Mouse (Mus musculus) hindbrain, postnatal 0 days (tissue): Measurements from ENCODE around the gene Esr2. TPM values are rescaled to one million over a fixed set of nuclear protein-coding genes. Genes with fewer than 3 reads are reported as not detected.

ENCODE experiments used
- ATAC-seq: fragments of 200-750 bp; cut with Nextera tagmentation; 2 replicates; pipeline ENCODE4 v1.8.0; 2017; ENCODE audit warnings: mild to moderate bottlenecking, moderate TSS enrichment, moderate library complexity
- DNase-seq: peaks from one replicate; pipeline ENCODE4 v3.0.0-alpha.2; 2015; ENCODE audit warnings: low spot score
- H3K27ac ChIP-seq: fragments of 300-500 bp; sonication (generic); 2 replicates; pipeline ENCODE4 v1.5.1; 2014; ENCODE audit warnings: mild to moderate bottlenecking
- H3K27me3 ChIP-seq: fragments of 300-500 bp; sonication (generic); 2 replicates; pipeline ENCODE4 v1.6.1; 2014; ENCODE audit warnings: low read length, mixed read lengths; ENCODE audit not compliant: insufficient read depth
- H3K36me3 ChIP-seq: fragments of 300-500 bp; sonication (generic); 2 replicates; pipeline ENCODE4 v1.6.1; 2014; ENCODE audit warnings: low read length, mixed read lengths; ENCODE audit not compliant: insufficient read depth
- H3K4me1 ChIP-seq: fragments of 300-500 bp; sonication (generic); 2 replicates; pipeline ENCODE4 v1.6.1; 2014; ENCODE audit warnings: antibody characterized with exemption, low read length, mixed read lengths; ENCODE audit not compliant: insufficient read depth
- H3K4me2 ChIP-seq: fragments of 300-500 bp; sonication (generic); 2 replicates; pipeline ENCODE4 v1.6.1; 2014; ENCODE audit warnings: low read depth, mild to moderate bottlenecking, low read length, moderate library complexity, mixed read lengths
- H3K4me3 ChIP-seq: fragments of 300-500 bp; sonication (generic); 2 replicates; pipeline ENCODE4 v1.5.1; 2014; ENCODE audit warnings: low read length
- H3K9ac ChIP-seq: fragments of 300-500 bp; sonication (generic); replicated peaks from 2 replicates; pipeline ENCODE4 v1.6.1; 2014; ENCODE audit warnings: mild to moderate bottlenecking, low read length, moderate library complexity, mixed read lengths
- H3K9me3 ChIP-seq: fragments of 300-500 bp; sonication (generic); 2 replicates; pipeline ENCODE4 v1.6.1; 2016; ENCODE audit warnings: low read length, mixed read lengths
- CTCF ChIP-seq: IDR thresholded peaks from 2 replicates; pipeline ENCODE4 v1.5.1; 2016; ENCODE audit warnings: antibody characterized with exemption, control low read depth, low read depth
- WGBS: fragments of 180-500 bp; shearing (Covaris S2); extraction: QIAGEN DNeasy Blood & Tissue Kit; methylation state at CpG from one replicate; pipeline ENCODE4 v1.1.7; 2014; 5-methylcytosine and 5-hydroxymethylcytosine counted together
- polyA plus RNA-seq: library from polyadenylated mRNA; unstranded; fragments of >200 nt; fragmentation: Nextera tagmentation; extraction: Ambion mirVana; gene quantifications from 2 replicates; pipeline ENCODE4 v1.2.1, GENCODE M21; 2015
- total RNA-seq: library from RNA; depleted of rRNA; stranded (reverse); fragments of >200 nt; gene quantifications from 2 replicates; pipeline ENCODE4 v1.2.3, GENCODE M21; 2014

Gene Esr2
- total and polyA plus RNA-seq, 2 experiments from 2014 or later, result 0.28 to 0.31 TPM

GRCm38 (mm10) chr12:76185167-76185816 lies 8.2 kb upstream of the Esr2 start:
- Histone ChIP-seq H3K4me2 (no peak overlapping the region), H3K4me3 (no peak overlapping the region), H3K9ac (no peak overlapping the region), H3K4me1 (no peaks in the 10 kb centered on the region), H3K36me3 (no peaks in the 10 kb centered on the region), H3K27me3 (no peaks in the 10 kb centered on the region), H3K9me3 (no peaks in the 10 kb centered on the region), H3K27ac (no peak overlapping the region)
- WGBS, result 79% methylated on average over 10 of the region's 10 CpGs
- DNase-seq, result no peak
- TF ChIP-seq CTCF, result no peak
- no peak for ATAC-seq

- no peak for ATAC-seq
- DNase-seq, result no peak
- Histone ChIP-seq H3K4me1 (no peaks in the 10 kb centered on the region), H3K27me3 (no peaks in the 10 kb centered on the region), H3K9me3 (no peaks in the 10 kb centered on the region), H3K27ac (no peak overlapping the region), H3K36me3 (no peaks in the 10 kb centered on the region), H3K9ac (no peak overlapping the region), H3K4me3 (no peak overlapping the region), H3K4me2 (no peak overlapping the region)
- no peak for TF ChIP-seq CTCF
- 79% methylated on average over 6 of the region's 6 CpGs for WGBS
Measured at GRCm38 (mm10) chr12:76184271-76184670, 7.2 kb upstream of the Esr2 start.

DNA sequence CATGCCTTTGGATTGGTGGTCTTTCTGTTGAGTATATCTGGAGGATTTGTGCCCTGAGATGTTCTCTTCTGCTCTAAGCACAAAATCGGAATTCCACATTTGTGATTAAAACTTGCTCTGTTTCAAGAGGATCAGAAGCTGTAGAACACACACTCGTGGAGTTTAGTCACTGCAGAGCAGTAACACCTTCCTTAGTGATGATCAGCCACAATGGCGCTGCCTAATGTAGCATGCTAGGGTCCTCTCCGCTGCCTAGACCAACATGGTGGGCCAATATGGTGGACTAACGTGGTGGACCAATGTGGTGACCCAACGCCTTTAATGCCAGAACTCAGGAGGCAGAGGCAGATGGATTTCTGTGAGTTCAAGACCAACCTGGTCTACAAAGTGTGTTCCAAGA lies 5.8 kb upstream of the Esr2 start:
- Histone ChIP-seq H3K36me3 (no peaks in the 10 kb centered on the region), H3K4me3 (no peak overlapping the region), H3K27ac (no peak overlapping the region), H3K27me3 (no peaks in the 10 kb centered on the region), H3K9ac (no peak overlapping the region), H3K4me2 (no peak overlapping the region), H3K4me1 (no peaks in the 10 kb centered on the region), H3K9me3 (no peaks in the 10 kb centered on the region)
- WGBS, result 94% methylated on average over 6 of the region's 6 CpGs
- DNase-seq (no peak), ATAC-seq (no peak)
- no peak for TF ChIP-seq CTCF

DNA sequence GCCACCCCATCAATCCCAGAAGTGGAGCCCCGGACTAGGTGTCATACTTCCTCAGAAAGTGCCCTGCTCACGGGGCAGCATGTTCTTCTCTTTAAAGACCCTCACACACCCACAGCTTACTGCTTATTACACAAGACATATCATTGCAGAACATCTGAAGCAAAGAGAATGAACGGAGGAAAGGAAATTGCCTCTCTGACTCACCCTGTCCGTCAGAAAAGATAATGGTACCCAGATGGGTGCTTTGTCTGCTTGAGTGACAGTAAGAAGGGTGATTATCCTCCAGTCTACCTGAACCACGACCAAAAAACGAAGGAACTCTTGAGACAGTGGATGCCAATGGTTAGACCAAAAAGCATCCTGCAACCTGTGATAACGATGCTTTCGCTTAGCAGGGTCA lies 4.4 kb upstream of the Esr2 start:
- H3K9me3 ChIP-seq, result no peaks in the 10 kb centered on the region
- H3K4me2 ChIP-seq, result no peak overlapping the region
- TF ChIP-seq CTCF, result no peak
- H3K27ac ChIP-seq, result no peak overlapping the region
- H3K27me3 ChIP-seq, result no peaks in the 10 kb centered on the region
- no peak overlapping the region for H3K4me3 ChIP-seq
- H3K9ac ChIP-seq, result no peak overlapping the region
- ATAC-seq, result no peak
- DNase-seq, result no peak
- H3K4me1 ChIP-seq, result peaks cover 6% of the 10 kb centered on the region
- 65% methylated on average over 8 of the region's 8 CpGs for WGBS
- H3K36me3 ChIP-seq, result no peaks in the 10 kb centered on the region

DNA sequence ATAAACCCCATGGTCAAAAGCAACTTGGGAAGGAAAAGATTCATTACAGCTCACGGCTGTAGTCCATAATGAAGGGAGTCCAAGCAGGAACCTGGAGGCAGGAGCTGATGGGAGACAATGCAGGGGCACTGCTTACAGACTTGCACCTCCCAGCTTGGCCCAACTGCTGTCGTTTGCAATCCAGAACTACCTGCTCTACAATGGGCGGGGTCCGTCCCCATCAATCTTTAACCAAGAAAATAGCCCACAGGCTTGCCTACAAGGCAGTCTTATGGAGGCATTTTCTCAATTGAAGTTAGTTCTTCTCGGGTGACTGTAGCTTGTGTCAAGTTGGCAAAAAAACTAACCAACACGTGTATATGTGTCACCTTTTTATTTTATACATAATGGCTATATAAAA lies 3.4 kb upstream of the Esr2 start:
- Histone ChIP-seq H3K27me3 (no peaks in the 10 kb centered on the region), H3K9me3 (no peaks in the 10 kb centered on the region), H3K4me3 (no peak overlapping the region), H3K9ac (no peak overlapping the region), H3K4me1 (peaks cover 6% of the 10 kb centered on the region), H3K36me3 (no peaks in the 10 kb centered on the region), H3K4me2 (no peak overlapping the region), H3K27ac (no peak overlapping the region)
- WGBS, result 79% methylated on average over 6 of the region's 6 CpGs
- TF ChIP-seq CTCF, result no peak
- no peak for ATAC-seq
- DNase-seq, result no peak

DNA sequence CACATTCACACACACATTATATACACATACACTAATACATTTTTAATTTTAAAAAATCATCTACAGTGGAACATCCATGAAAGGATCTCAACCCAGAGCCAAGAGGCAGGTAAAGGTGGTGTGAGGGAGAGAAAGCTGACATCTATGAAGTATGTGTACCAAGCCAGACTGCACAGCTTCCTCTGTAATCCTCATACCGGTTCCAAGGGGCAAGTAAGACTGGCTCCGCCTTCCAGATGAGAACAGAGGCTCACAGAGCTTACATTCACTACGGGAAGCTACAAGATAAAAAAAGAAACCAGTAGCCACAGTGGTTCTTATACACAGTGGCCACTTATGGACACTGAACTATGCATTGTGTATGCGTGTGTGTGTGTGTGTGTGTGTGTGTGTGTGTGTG lies 2.5 kb upstream of the Esr2 start:
- Histone ChIP-seq H3K36me3 (no peaks in the 10 kb centered on the region), H3K4me3 (no peak overlapping the region), H3K9ac (no peak overlapping the region), H3K27ac (no peak overlapping the region), H3K9me3 (no peaks in the 10 kb centered on the region), H3K27me3 (no peaks in the 10 kb centered on the region), H3K4me1 (peaks cover 6% of the 10 kb centered on the region), H3K4me2 (no peak overlapping the region)
- TF ChIP-seq CTCF, result no peak
- DNase-seq (no peak), ATAC-seq (no peak)
- WGBS, result 71% methylated on average over 4 of the region's 4 CpGs

- DNase-seq (no peak), ATAC-seq (no peak)
- Histone ChIP-seq H3K9ac (no peak overlapping the region), H3K27me3 (no peaks in the 10 kb centered on the region), H3K27ac (no peak overlapping the region), H3K4me3 (no peak overlapping the region), H3K4me2 (no peak overlapping the region), H3K36me3 (no peaks in the 10 kb centered on the region), H3K9me3 (no peaks in the 10 kb centered on the region), H3K4me1 (peaks cover 6% of the 10 kb centered on the region)
- no peak for TF ChIP-seq CTCF
- 65% methylated on average over 5 of the region's 5 CpGs for WGBS
Measured at GRCm38 (mm10) chr12:76179051-76179450, 2.0 kb upstream of the Esr2 start.
